Mouse (Mus musculus): ENCODE measurements around the gene Otoa. TPM values are rescaled to one million over a fixed set of nuclear protein-coding genes. Genes with fewer than 3 reads are reported as not detected.

Gene Otoa
- polyA plus RNA-seq, 1 experiment from 2014 or later = 1.1 TPM

- ATAC-seq (ENCODE audit: low read depth) (peak; percentile 53; the same call in 1 of the 2 replicates), DNase-seq (ENCODE audit: low spot score) (peak; percentile 61)
Measured at GRCm38 (mm10) chr7:121085500-121085899, 4.0 kb downstream of the Otoa start.

GRCm38 (mm10) chr7:121088745-121089144, 7.3 kb downstream of the Otoa start:
- peaks cover 5% of the 10 kb centered on the region; the same call in 1 of the 2 replicates for H3K4me1 ChIP-seq (ENCODE audit: control insufficient read depth, insufficient read depth, low read length)
- H3K36me3 ChIP-seq (ENCODE audit: control insufficient read depth, insufficient read depth, low read length) = no peaks in the 10 kb centered on the region
- H3K4me3 ChIP-seq (ENCODE audit: low read depth, low read length) = no peak overlapping the region
- 74% methylated on average over 5 of the region's 5 CpGs for WGBS
- no peak overlapping the region for H3K9ac ChIP-seq (ENCODE audit: low read depth, low read length)
- no peak overlapping the region for H3K4me2 ChIP-seq (ENCODE audit: low read depth, low read length)
- H3K27ac ChIP-seq (replicated peaks; ENCODE audit: low read depth, low read length) = no peak overlapping the region
- DNase-seq (ENCODE audit: low spot score) = no peak
- H3K9me3 ChIP-seq (ENCODE audit: control insufficient read depth, low read length) = no peaks in the 10 kb centered on the region
- H3K27me3 ChIP-seq (replicated peaks; ENCODE audit: control insufficient read depth, insufficient read depth, low read length) = no peaks in the 10 kb centered on the region
- no peak for ATAC-seq (ENCODE audit: low read depth)

More at GRCm38 (mm10) chr7:121085500-121085899, 4.0 kb downstream of the Otoa start:
- Histone ChIP-seq H3K4me3 (ENCODE audit: low read depth, low read length) (no peak overlapping the region), H3K4me1 (ENCODE audit: control insufficient read depth, insufficient read depth, low read length) (peaks cover 5% of the 10 kb centered on the region; the same call in 1 of the 2 replicates), H3K9ac (ENCODE audit: low read depth, low read length) (no peak overlapping the region), H3K9me3 (ENCODE audit: control insufficient read depth, low read length) (no peaks in the 10 kb centered on the region), H3K4me2 (ENCODE audit: low read depth, low read length) (no peak overlapping the region), H3K27me3 (replicated peaks; ENCODE audit: control insufficient read depth, insufficient read depth, low read length) (no peaks in the 10 kb centered on the region), H3K36me3 (ENCODE audit: control insufficient read depth, insufficient read depth, low read length) (no peaks in the 10 kb centered on the region), H3K27ac (replicated peaks; ENCODE audit: low read depth, low read length) (no peak overlapping the region)
- WGBS = 7% methylated on average over 4 of the region's 4 CpGs

GRCm38 (mm10) chr7:121090748-121091147, 9.3 kb downstream of the Otoa start:
- peak; percentile 30; the same call in 1 of the 2 replicates for ATAC-seq (ENCODE audit: low read depth)
- WGBS = 74% methylated on average over 7 of the region's 7 CpGs
- no peak overlapping the region for H3K4me2 ChIP-seq (ENCODE audit: low read depth, low read length)
- no peaks in the 10 kb centered on the region for H3K36me3 ChIP-seq (ENCODE audit: control insufficient read depth, insufficient read depth, low read length)
- H3K9ac ChIP-seq (ENCODE audit: low read depth, low read length) = no peak overlapping the region
- H3K4me1 ChIP-seq (ENCODE audit: control insufficient read depth, insufficient read depth, low read length) = no peaks in the 10 kb centered on the region
- H3K9me3 ChIP-seq (ENCODE audit: control insufficient read depth, low read length) = no peaks in the 10 kb centered on the region
- H3K27me3 ChIP-seq (replicated peaks; ENCODE audit: control insufficient read depth, insufficient read depth, low read length) = no peaks in the 10 kb centered on the region
- H3K4me3 ChIP-seq (ENCODE audit: low read depth, low read length) = no peak overlapping the region
- peak; percentile 75 for DNase-seq (ENCODE audit: low spot score)
- H3K27ac ChIP-seq (replicated peaks; ENCODE audit: low read depth, low read length) = no peak overlapping the region

- no peak for ATAC-seq (ENCODE audit: low read depth)
- no peak for DNase-seq (ENCODE audit: low spot score)
- Histone ChIP-seq H3K4me1 (ENCODE audit: control insufficient read depth, insufficient read depth, low read length) (no peaks in the 10 kb centered on the region), H3K4me2 (ENCODE audit: low read depth, low read length) (no peak overlapping the region), H3K27me3 (replicated peaks; ENCODE audit: control insufficient read depth, insufficient read depth, low read length) (no peaks in the 10 kb centered on the region), H3K9ac (ENCODE audit: low read depth, low read length) (no peak overlapping the region), H3K4me3 (ENCODE audit: low read depth, low read length) (no peak overlapping the region), H3K27ac (replicated peaks; ENCODE audit: low read depth, low read length) (no peak overlapping the region), H3K9me3 (ENCODE audit: control insufficient read depth, low read length) (no peaks in the 10 kb centered on the region), H3K36me3 (ENCODE audit: control insufficient read depth, insufficient read depth, low read length) (no peaks in the 10 kb centered on the region)
- WGBS = 57% methylated on average over 4 of the region's 4 CpGs
Measured at GRCm38 (mm10) chr7:121093026-121093425, 11.6 kb downstream of the Otoa start.

- ATAC-seq (ENCODE audit: low read depth) = no peak
- 83% methylated on average over 7 of the region's 10 CpGs for WGBS
Measured at GRCm38 (mm10) chr7:121098614-121099389, 17.4 kb downstream of the Otoa start.

GRCm38 (mm10) chr7:121107851-121108250, 26.4 kb downstream of the Otoa start:
- 21% methylated on average over 3 of the region's 3 CpGs for WGBS
- no peak overlapping the region for H3K4me3 ChIP-seq (ENCODE audit: low read depth, low read length)

More at GRCm38 (mm10) chr7:121098614-121099389, 17.4 kb downstream of the Otoa start:
- Histone ChIP-seq H3K4me1 (ENCODE audit: control insufficient read depth, insufficient read depth, low read length) (no peaks in the 10 kb centered on the region), H3K36me3 (ENCODE audit: control insufficient read depth, insufficient read depth, low read length) (no peaks in the 10 kb centered on the region), H3K9me3 (ENCODE audit: control insufficient read depth, low read length) (no peaks in the 10 kb centered on the region), H3K4me2 (ENCODE audit: low read depth, low read length) (no peak overlapping the region), H3K9ac (ENCODE audit: low read depth, low read length) (no peak overlapping the region), H3K4me3 (ENCODE audit: low read depth, low read length) (no peak overlapping the region), H3K27me3 (replicated peaks; ENCODE audit: control insufficient read depth, insufficient read depth, low read length) (no peaks in the 10 kb centered on the region), H3K27ac (replicated peaks; ENCODE audit: low read depth, low read length) (no peak overlapping the region)
- no peak for DNase-seq (ENCODE audit: low spot score)

GRCm38 (mm10) chr7:121111321-121111720, 29.9 kb downstream of the Otoa start:
- no peak for ATAC-seq (ENCODE audit: low read depth)
- Histone ChIP-seq H3K27me3 (replicated peaks; ENCODE audit: control insufficient read depth, insufficient read depth, low read length) (no peaks in the 10 kb centered on the region), H3K9ac (ENCODE audit: low read depth, low read length) (no peak overlapping the region), H3K4me2 (ENCODE audit: low read depth, low read length) (no peak overlapping the region), H3K9me3 (ENCODE audit: control insufficient read depth, low read length) (no peaks in the 10 kb centered on the region), H3K27ac (replicated peaks; ENCODE audit: low read depth, low read length) (no peak overlapping the region), H3K4me3 (ENCODE audit: low read depth, low read length) (no peak overlapping the region), H3K4me1 (ENCODE audit: control insufficient read depth, insufficient read depth, low read length) (no peaks in the 10 kb centered on the region), H3K36me3 (ENCODE audit: control insufficient read depth, insufficient read depth, low read length) (no peaks in the 10 kb centered on the region)
- DNase-seq (ENCODE audit: low spot score) = peak; percentile 10
- WGBS = 27% methylated on average over 3 of the region's 3 CpGs

More at GRCm38 (mm10) chr7:121107851-121108250, 26.4 kb downstream of the Otoa start:
- Histone ChIP-seq H3K27ac (replicated peaks; ENCODE audit: low read depth, low read length) (no peak overlapping the region), H3K9ac (ENCODE audit: low read depth, low read length) (no peak overlapping the region), H3K4me1 (ENCODE audit: control insufficient read depth, insufficient read depth, low read length) (no peaks in the 10 kb centered on the region), H3K9me3 (ENCODE audit: control insufficient read depth, low read length) (no peaks in the 10 kb centered on the region), H3K36me3 (ENCODE audit: control insufficient read depth, insufficient read depth, low read length) (no peaks in the 10 kb centered on the region), H3K4me2 (ENCODE audit: low read depth, low read length) (no peak overlapping the region), H3K27me3 (replicated peaks; ENCODE audit: control insufficient read depth, insufficient read depth, low read length) (no peaks in the 10 kb centered on the region)
- ATAC-seq (ENCODE audit: low read depth) (no peak), DNase-seq (ENCODE audit: low spot score) (no peak)

- H3K27me3 ChIP-seq (replicated peaks; ENCODE audit: control insufficient read depth, insufficient read depth, low read length) = no peaks in the 10 kb centered on the region
- H3K27ac ChIP-seq (replicated peaks; ENCODE audit: low read depth, low read length) = no peak overlapping the region
- H3K4me1 ChIP-seq (ENCODE audit: control insufficient read depth, insufficient read depth, low read length) = no peaks in the 10 kb centered on the region
- no peak overlapping the region for H3K4me3 ChIP-seq (ENCODE audit: low read depth, low read length)
- H3K9ac ChIP-seq (ENCODE audit: low read depth, low read length) = no peak overlapping the region
- no peak for ATAC-seq (ENCODE audit: low read depth)
- WGBS = 64% methylated on average over 3 of the region's 3 CpGs
- no peaks in the 10 kb centered on the region for H3K36me3 ChIP-seq (ENCODE audit: control insufficient read depth, insufficient read depth, low read length)
- DNase-seq (ENCODE audit: low spot score) = no peak
- H3K4me2 ChIP-seq (ENCODE audit: low read depth, low read length) = no peak overlapping the region
- H3K9me3 ChIP-seq (ENCODE audit: control insufficient read depth, low read length) = no peaks in the 10 kb centered on the region
Measured at GRCm38 (mm10) chr7:121111762-121112161, 30.3 kb downstream of the Otoa start.

All from embryonic facial prominence, embryonic 14.5 days (tissue).